Mouse (Mus musculus) megakaryocyte, embryonic 14.5 days (primary cell): Measurements from ENCODE around the gene Eya4. TPM values are rescaled to one million over a fixed set of nuclear protein-coding genes. Genes with fewer than 3 reads are reported as not detected.

Source experiments
- H3K27me3 ChIP-seq: replicated peaks from 2 replicates; pipeline ENCODE3; 2012; ENCODE audit warnings: inconsistent platforms
- H3K36me3 ChIP-seq: replicated peaks from 2 replicates; pipeline ENCODE3; 2012; ENCODE audit warnings: low read length, inconsistent platforms, mixed read lengths
- H3K4me1 ChIP-seq: 2 replicates; pipeline ENCODE4 v1.6.1; 2012; ENCODE audit warnings: inconsistent platforms
- H3K4me3 ChIP-seq: replicated peaks from 2 replicates; pipeline ENCODE3; 2012; ENCODE audit warnings: moderate library complexity, mild to moderate bottlenecking, inconsistent platforms
- H3K9me3 ChIP-seq: 2 replicates; pipeline ENCODE4 v1.6.1; 2012; ENCODE audit warnings: inconsistent platforms
- FLI1 ChIP-seq: IDR thresholded peaks from 2 replicates; pipeline ENCODE4 v1.6.1; 2012; ENCODE audit warnings: low read length, inconsistent platforms, mixed read lengths
- GATA1 ChIP-seq: IDR thresholded peaks from 3 replicates; pipeline ENCODE4 v1.6.1; 2012; ENCODE audit warnings: mixed read lengths, low read length, inconsistent platforms, borderline replicate concordance
- polyA plus RNA-seq: library from polyadenylated mRNA; stranded (reverse); fragments of >175 nt; gene quantifications from 2 replicates; pipeline ENCODE4 v1.2.3, GENCODE M21; 2012; ENCODE audit warnings: low replicate concordance; ENCODE audit not compliant: insufficient read depth

Gene Eya4
- polyA plus RNA-seq, 1 experiment, result not detected

DNA sequence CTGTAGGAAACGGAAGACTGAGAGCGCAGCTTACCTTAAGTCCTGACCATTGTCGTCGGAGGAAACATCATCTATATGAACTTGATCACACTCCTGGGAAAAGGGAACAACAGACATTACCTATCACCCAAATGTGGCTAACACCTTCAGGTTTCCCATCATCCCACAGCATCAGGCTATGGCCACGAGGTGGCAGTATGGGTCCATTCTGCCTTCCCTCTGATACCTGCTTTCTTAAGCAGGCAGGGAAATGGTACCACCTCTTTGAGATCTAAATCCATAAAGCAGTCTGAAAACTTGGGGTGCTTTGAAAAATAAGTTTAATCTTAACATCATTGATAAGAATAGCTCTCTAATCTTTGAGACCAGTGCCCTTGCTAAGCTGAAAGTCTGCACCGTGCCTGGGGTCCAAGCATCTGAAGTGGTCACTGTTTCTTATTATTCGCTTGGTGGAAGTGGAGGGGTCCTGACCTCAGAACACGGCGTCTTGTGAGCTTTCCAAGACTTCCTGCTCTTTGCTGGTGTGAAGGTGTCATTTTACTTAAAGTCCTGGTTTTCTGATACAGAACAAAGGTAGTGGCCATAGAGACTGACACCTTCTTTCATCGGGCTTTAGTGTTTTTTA is 233.7 kb downstream of the Eya4 start:
- H3K9me3 ChIP-seq, result no peaks in the 10 kb centered on the region
- H3K27me3 ChIP-seq, result no peaks in the 10 kb centered on the region
- peaks cover 3% of the 10 kb centered on the region for H3K4me1 ChIP-seq
- no peak overlapping the region for H3K4me3 ChIP-seq
- no peak for TF ChIP-seq GATA1
- TF ChIP-seq FLI1, result no peak
- no peaks in the 10 kb centered on the region for H3K36me3 ChIP-seq

DNA sequence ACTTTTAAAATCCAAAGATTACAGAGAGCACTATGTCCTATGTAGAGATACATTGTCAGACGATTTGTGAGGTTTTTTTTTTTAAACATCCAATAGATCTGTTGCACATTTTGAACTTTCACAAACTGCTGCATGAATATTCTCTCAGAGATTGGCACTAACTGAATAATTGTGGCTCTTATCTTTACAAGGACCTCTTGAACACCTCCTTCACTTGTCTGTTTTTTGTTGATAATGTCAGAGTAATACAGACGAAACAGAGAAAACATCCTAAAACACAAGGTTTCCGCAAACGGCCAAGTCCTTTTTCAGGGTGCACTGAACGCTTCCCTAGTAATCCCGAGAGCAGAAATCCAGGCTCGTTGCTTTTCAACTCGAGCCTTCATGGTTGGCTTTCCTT is 234.5 kb downstream of the Eya4 start:
- no peak for TF ChIP-seq FLI1
- no peak for TF ChIP-seq GATA1
- no peak overlapping the region for H3K4me3 ChIP-seq
- no peaks in the 10 kb centered on the region for H3K9me3 ChIP-seq
- H3K36me3 ChIP-seq, result no peaks in the 10 kb centered on the region
- H3K27me3 ChIP-seq, result no peaks in the 10 kb centered on the region
- peaks cover 3% of the 10 kb centered on the region for H3K4me1 ChIP-seq

DNA sequence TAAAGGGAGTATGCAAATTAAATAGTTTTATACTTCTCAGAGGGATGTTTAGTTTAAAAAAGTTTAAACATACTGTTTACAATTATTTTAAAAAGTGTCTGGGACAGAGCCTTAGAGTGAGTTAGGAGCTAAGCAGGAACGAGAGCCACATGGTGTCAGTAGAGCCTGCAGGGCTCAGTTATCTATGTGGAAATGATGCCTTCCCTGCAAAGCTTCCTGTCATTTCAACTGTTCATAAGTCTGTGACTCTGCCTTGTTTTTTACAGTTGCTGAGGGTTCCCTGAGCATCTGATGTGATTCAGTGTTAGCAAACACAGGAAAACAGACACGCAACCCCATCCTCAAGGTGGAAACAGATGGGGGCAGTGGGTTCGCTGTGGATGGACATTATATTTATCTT is 235.3 kb downstream of the Eya4 start:
- no peak for TF ChIP-seq FLI1
- TF ChIP-seq GATA1, result no peak
- Histone ChIP-seq H3K27me3 (no peaks in the 10 kb centered on the region), H3K36me3 (no peaks in the 10 kb centered on the region), H3K9me3 (no peaks in the 10 kb centered on the region), H3K4me1 (peaks cover 3% of the 10 kb centered on the region), H3K4me3 (no peak overlapping the region)

GRCm38 (mm10) chr10:23108122-23108521 is 242.5 kb downstream of the Eya4 start:
- H3K4me3 ChIP-seq, result no peak overlapping the region
- no peaks in the 10 kb centered on the region for H3K27me3 ChIP-seq
- no peaks in the 10 kb centered on the region for H3K36me3 ChIP-seq
- no peaks in the 10 kb centered on the region for H3K9me3 ChIP-seq
- TF ChIP-seq FLI1 (no peak), GATA1 (no peak)
- no peaks in the 10 kb centered on the region for H3K4me1 ChIP-seq

DNA sequence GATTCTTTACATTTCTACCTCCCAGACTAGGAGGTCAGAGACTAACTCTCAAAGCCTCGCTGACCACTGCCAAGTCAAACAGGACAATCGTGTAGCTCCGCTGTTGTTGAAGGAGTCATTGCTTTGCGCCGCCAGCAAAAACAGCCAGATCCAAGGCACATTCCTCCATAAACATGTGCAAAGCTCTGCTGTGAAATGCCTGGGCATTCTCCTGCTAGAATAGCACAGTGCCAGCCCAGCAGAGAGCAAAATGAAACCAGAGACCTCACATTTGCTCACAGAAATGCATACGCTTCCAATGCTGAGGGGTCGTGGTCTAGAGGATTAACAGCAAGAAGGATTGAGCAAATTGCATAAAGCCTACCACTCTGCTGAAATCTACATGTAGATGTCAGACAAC is 258.1 kb downstream of the Eya4 start:
- Histone ChIP-seq H3K4me3 (no peak overlapping the region), H3K36me3 (no peaks in the 10 kb centered on the region)

GRCm38 (mm10) chr10:23091552-23091951 is 259.0 kb downstream of the Eya4 start:
- Histone ChIP-seq H3K4me1 (no peaks in the 10 kb centered on the region), H3K36me3 (no peaks in the 10 kb centered on the region), H3K9me3 (0 out of 2 replicates have a peak, but pooled peaks cover 3% of the 10 kb centered on the region), H3K4me3 (no peak overlapping the region), H3K27me3 (no peaks in the 10 kb centered on the region)
- TF ChIP-seq GATA1 (no peak), FLI1 (no peak)

More for the DNA sequence above, 258.1 kb downstream of the Eya4 start:
- Histone ChIP-seq H3K4me1 (no peaks in the 10 kb centered on the region), H3K27me3 (no peaks in the 10 kb centered on the region), H3K9me3 (0 out of 2 replicates have a peak, but pooled peaks cover 3% of the 10 kb centered on the region)
- TF ChIP-seq GATA1, result no peak

DNA sequence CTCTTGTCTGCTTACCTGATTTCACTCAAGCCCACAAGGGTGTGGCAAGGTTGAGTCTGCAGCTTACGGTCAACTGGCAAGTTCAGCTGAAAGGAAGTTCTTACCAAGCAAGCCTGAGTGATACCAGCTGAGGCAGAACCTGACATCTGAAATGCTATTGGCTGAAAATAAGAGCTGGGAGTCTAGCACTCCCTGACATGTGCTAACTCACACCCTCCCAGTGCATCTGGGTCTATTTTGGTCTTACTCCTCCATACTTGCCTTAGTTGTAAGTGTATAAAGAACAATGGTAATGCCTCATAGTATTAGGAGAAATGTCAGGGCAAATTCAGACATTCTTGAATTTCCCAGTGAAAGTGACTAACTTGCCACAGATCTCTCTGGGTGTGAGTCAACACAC is 260.3 kb downstream of the Eya4 start:
- no peaks in the 10 kb centered on the region for H3K27me3 ChIP-seq
- H3K4me3 ChIP-seq, result no peak overlapping the region
- no peak for TF ChIP-seq GATA1
- TF ChIP-seq FLI1, result no peak
- no peaks in the 10 kb centered on the region for H3K36me3 ChIP-seq
- H3K9me3 ChIP-seq, result 0 out of 2 replicates have a peak, but pooled peaks cover 3% of the 10 kb centered on the region
- no peaks in the 10 kb centered on the region for H3K4me1 ChIP-seq

- Histone ChIP-seq H3K9me3 (0 out of 2 replicates have a peak, but pooled peaks cover 3% of the 10 kb centered on the region), H3K36me3 (no peaks in the 10 kb centered on the region), H3K27me3 (no peaks in the 10 kb centered on the region), H3K4me1 (no peaks in the 10 kb centered on the region), H3K4me3 (no peak overlapping the region)
- no peak for TF ChIP-seq FLI1
- no peak for TF ChIP-seq GATA1
These were observed 261.3 kb downstream of the Eya4 start for GRCm38 (mm10) chr10:23089271-23089670.

- no peak for TF ChIP-seq FLI1
- TF ChIP-seq GATA1, result no peak
- H3K27me3 ChIP-seq, result no peaks in the 10 kb centered on the region
- 0 out of 2 replicates have a peak, but pooled peaks cover 3% of the 10 kb centered on the region for H3K9me3 ChIP-seq
- no peaks in the 10 kb centered on the region for H3K4me1 ChIP-seq
- no peaks in the 10 kb centered on the region for H3K36me3 ChIP-seq
- H3K4me3 ChIP-seq, result no peak overlapping the region
These were observed 261.8 kb downstream of the Eya4 start for GRCm38 (mm10) chr10:23088764-23089163.

DNA sequence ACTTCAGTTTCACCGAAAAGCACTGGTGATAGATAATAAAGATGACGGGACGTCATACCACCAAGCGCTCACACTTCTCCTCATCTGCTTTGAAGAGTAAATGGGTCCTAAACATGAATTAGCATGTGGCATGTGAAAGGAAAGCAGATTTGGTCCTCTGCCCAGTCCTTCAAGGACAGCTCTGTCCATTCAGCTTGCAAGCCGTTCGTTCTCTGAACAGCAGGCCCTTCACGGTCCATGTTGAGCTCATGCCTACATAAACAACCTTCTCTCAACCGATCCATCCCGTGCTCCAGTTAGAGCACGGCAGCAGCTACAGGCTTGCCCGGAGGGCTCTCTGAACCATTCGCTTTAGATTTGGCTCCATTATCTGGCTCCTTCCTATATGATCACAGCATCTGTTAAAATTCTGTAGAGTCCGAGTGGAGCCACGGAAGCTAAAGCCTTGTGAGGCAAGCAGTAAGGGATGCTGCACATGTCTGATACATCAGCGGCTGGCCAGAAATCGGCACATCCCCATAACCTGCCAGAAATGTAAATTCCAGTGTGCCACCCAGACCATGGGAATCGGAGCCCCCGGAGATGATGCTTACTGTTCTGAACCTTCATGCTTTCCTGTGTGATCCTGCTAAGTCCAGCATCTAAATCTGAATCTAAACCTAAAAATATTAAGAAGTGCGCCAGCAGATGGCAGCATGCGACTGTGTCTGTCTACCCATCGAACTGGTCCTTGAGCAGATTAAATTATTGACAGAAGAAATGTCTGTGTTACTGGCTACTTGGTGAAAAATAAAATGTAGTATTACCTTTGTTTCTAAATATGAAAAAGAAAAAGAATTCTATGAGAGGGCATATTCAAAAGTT is 264.0 kb downstream of the Eya4 start:
- Histone ChIP-seq H3K36me3 (no peaks in the 10 kb centered on the region), H3K27me3 (no peaks in the 10 kb centered on the region), H3K4me3 (no peak overlapping the region), H3K4me1 (peaks cover 7% of the 10 kb centered on the region), H3K9me3 (no peaks in the 10 kb centered on the region)
- no peak for TF ChIP-seq GATA1
- no peak for TF ChIP-seq FLI1
